Mouse (Mus musculus): ENCODE measurements around the gene Plekha4.

DNA sequence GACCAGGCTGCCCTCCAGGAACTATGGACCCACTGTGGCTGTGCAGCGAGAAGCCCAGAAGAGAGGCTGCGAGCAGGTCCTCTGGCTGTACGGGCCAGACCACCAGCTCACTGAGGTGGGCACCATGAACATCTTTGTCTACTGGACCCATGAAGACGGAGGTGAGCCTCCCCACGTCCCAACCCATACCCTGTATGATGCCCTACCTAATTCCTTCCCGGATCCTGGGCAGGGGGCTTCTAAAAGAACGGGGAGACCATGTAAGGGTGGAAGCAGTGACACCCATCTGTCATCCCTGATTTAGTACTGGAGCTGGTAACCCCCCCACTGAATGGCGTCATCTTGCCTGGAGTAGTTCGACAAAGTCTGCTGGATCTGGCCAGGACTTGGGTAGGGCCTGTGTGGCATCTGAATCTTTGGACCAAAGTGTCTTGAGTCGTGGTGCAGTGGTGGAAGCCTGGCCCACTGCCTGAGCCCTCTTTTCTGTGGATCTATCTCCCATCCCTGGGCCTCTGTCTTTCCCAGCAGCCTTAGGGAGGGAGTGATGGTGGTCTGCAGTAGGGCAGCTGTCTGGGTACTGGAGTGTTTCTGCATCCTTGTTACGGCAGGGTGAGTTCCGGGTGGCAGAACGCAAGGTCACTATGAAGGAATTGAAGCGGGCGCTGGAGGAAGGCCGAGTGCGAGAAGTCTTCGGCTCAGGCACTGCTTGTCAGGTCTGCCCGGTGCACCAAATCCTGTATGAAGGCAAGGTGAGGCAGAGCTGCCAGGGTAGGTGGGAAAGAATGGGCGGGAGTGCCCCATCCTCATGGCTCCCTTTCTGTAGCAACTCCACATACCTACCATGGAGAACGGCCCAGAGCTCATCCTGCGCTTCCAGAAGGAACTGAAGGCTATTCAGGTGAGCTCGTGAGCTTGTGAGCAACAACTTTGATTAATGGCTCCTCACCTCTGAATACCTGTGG is 61.8 kb downstream of the Plekha4 start:
- TF ChIP-seq NRF1 (IDR thresholded peaks at IDR 0.05; ENCODE audit: insufficient read depth, low read depth, low read length, poor library complexity, severe bottlenecking) (no peak), RAD21 (IDR thresholded peaks at IDR 0.05; ENCODE audit: low read depth, low read length) (no peak), JUND (IDR thresholded peaks at IDR 0.05; ENCODE audit: low read depth, low read length) (no peak), HCFC1 (IDR thresholded peaks at IDR 0.05; ENCODE audit: low read depth, low read length) (no peak), POLR2A (IDR thresholded peaks at IDR 0.05; ENCODE audit: control insufficient read depth in 1 of 2, insufficient read depth in 1 of 2, low read depth in 1 of 2, low read length in 2 of 2, poor library complexity in 1 of 2) (no peak), CHD2 (IDR thresholded peaks at IDR 0.05; ENCODE audit: low read length) (no peak)

Data from MEL (cell line).